Mouse (Mus musculus): ENCODE results near the gene Ryr1.
"Not testable (repeated sequence)": the region's sequence is repeated elsewhere in the genome, so short reads cannot be mapped to it uniquely, and the experiment has no call there.

Gene Ryr1

GRCm38 (mm10) chr7:29146625-29147367, 21.8 kb upstream of the Ryr1 start:
- DNase-seq (ENCODE audit: low read depth) = no peak

GRCm38 (mm10) chr7:29144006-29144405, 19.0 kb upstream of the Ryr1 start:
- DNase-seq (ENCODE audit: low read depth) = peak; percentile 83

GRCm38 (mm10) chr7:29141416-29141815, 16.4 kb upstream of the Ryr1 start:
- DNase-seq (ENCODE audit: low read depth) = no peak

- DNase-seq (ENCODE audit: low read depth) = not testable (repeated sequence)
Observed at GRCm38 (mm10) chr7:29139237-29139636, 14.3 kb upstream of the Ryr1 start.

- no peak for DNase-seq (ENCODE audit: low read depth)
Observed at GRCm38 (mm10) chr7:29137429-29137828, 12.4 kb upstream of the Ryr1 start.

- DNase-seq (ENCODE audit: low read depth) = peak; percentile 86
Observed at GRCm38 (mm10) chr7:29134693-29135386, 9.9 kb upstream of the Ryr1 start, which contains the start of gene Rasgrp4. Gene Rasgrp4, plus strand, starts transcription at chr7:29134851.

- DNase-seq (ENCODE audit: low read depth) = no peak
Observed at GRCm38 (mm10) chr7:29134230-29134629, 9.3 kb upstream of the Ryr1 start.

GRCm38 (mm10) chr7:29128725-29129124, 3.7 kb upstream of the Ryr1 start:
- DNase-seq (ENCODE audit: low read depth) = peak; percentile 81

GRCm38 (mm10) chr7:29126173-29126915, 1.4 kb upstream of the Ryr1 start:
- peak; percentile 92 for DNase-seq (ENCODE audit: low read depth)

- peak; percentile 98 for DNase-seq (ENCODE audit: low read depth)
Observed at GRCm38 (mm10) chr7:29123531-29124358, 1.2 kb downstream of the Ryr1 start.

GRCm38 (mm10) chr7:29122821-29123220, 2.2 kb downstream of the Ryr1 start:
- DNase-seq (ENCODE audit: low read depth) = peak; percentile 80

- DNase-seq (ENCODE audit: low read depth) = no peak
Observed at GRCm38 (mm10) chr7:29119526-29119925, 5.5 kb downstream of the Ryr1 start.

- no peak for DNase-seq (ENCODE audit: low read depth)
Observed at GRCm38 (mm10) chr7:29118142-29118851, 6.7 kb downstream of the Ryr1 start.

GRCm38 (mm10) chr7:29108992-29109955, 15.7 kb downstream of the Ryr1 start:
- DNase-seq (ENCODE audit: low read depth) = no peak

GRCm38 (mm10) chr7:29101286-29102017, 23.5 kb downstream of the Ryr1 start:
- no peak for DNase-seq (ENCODE audit: low read depth)

GRCm38 (mm10) chr7:29097131-29097530, 27.8 kb downstream of the Ryr1 start:
- DNase-seq (ENCODE audit: low read depth) = no peak

- DNase-seq (ENCODE audit: low read depth) = no peak
Observed at GRCm38 (mm10) chr7:29088817-29089216, 36.2 kb downstream of the Ryr1 start.

- no peak for DNase-seq (ENCODE audit: low read depth)
Observed at GRCm38 (mm10) chr7:29086902-29087301, 38.1 kb downstream of the Ryr1 start.

- DNase-seq (ENCODE audit: low read depth) = no peak
Observed at GRCm38 (mm10) chr7:29085981-29086380, 39.0 kb downstream of the Ryr1 start.

Measured in 416B (cell line).